Mouse (Mus musculus) hindlimb bud, embryonic 11.5 days (tissue): ENCODE measurements around the gene Ldlrap1.

ENCODE experiments used
- DNase-seq: peaks from one replicate; pipeline ENCODE4 v3.0.0-alpha.2; 2012; ENCODE audit warnings: low read depth, low spot score; ENCODE audit errors: extremely low spot score

Gene Ldlrap1

DNA sequence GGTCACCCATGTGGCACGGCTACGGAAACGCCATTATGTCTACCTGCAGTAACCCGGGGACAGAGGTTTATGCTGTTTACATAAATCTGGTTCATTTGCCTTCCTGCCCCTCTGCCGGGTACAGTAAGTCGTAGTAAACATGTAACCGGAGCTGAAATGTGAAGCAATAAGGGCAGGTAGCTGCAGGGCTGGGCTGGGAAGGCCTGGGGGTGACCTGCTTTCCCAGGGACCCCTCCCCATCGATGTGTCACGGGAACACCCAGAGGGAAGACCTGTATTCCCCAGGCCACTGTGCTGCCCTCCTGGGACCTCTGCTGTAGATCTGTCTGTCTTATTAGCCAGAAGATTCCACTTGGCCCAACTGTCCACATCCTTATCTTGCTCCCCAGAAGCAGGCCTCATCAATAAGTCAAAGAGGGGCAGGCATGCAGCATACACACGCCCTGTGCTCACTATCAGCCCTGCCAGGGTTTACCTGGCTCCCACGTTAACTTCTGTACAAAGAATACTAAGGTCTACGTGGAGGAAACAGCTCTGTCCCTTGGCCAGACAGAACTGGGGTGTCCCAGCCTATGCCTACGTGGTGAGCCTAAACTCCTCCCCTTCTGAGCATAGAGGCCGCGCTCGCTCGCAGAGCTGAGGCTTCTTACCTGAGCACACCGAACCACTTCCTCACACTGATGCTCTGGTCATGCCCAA lies 16.0 kb downstream of the Ldlrap1 start:
- no peak for DNase-seq

DNA sequence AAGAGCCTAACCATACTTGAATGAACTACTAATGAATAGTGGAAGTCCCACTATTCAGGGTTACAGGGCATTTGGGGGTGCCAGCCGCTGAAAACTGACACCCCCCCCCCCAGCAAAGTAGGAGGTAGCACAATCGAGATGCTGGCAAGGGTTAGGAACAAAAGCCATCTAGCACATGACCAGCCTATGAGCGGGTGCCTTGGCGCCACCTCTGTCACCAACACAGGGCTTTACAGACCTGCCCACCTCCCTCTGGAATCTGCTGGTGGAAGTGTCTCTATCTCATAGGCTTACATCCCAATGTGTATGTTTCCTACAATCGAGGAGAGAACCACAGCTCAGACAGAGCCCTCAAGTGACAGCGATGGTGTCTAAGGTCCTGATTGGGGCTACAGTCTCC lies 17.0 kb downstream of the Ldlrap1 start:
- DNase-seq = no peak

DNA sequence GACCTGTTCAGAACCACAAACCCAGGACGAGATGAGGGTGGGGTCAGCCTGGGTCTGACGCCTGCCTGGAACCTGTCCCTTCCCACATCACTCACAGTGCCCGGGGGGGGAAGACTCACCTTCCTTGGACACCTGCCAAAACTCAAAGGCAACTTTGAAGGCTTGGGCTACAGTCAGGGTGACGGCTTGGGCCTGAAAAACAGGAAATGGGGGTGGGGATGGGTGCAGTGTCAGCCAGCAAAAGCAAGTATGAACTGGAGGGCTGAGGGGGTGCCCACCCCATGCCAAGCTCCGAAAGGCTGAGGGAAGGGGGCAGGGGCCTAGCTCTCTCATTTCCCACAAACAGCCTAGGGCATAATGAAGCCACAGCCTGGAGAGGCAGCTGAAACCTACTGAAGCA lies 17.6 kb downstream of the Ldlrap1 start:
- DNase-seq = no peak

DNA sequence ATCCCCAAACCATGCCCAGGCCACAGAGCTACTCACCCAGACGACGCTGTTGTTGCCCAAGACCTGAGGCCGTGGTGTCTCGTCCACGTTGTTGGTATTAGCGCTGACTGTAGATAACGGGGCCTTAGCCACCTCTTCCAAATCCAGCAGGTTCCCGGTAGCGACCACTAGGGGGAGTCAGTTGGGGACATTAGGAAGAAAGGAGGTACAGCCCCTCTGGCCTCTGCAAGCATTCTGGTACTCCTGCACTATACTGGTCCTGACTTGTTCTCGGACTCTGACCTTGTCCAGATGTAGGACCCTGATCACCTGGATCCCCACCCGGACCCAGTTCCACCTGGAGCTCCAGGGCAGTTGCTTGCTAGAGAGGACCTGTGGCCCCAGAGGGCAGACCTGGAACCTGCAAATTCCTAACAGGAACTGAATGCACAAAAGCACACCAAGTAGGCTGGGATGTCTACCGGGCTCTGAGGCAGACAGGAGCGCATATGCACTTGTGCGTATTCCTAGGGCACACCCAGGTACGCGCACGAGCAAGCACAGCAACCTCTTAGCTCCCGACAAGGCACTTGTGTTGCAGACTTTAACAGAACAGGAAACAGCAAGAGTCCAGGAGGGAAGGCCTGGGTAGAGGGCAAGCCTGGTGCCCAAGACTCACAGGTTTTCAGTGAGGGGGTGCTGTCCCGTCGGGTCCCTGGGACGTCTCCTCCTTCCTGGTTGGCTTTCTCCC lies 18.4 kb downstream of the Ldlrap1 start:
- no peak for DNase-seq

GRCm38 (mm10) chr4:134745900-134746661 lies 21.7 kb downstream of the Ldlrap1 start:
- DNase-seq = no peak

DNA sequence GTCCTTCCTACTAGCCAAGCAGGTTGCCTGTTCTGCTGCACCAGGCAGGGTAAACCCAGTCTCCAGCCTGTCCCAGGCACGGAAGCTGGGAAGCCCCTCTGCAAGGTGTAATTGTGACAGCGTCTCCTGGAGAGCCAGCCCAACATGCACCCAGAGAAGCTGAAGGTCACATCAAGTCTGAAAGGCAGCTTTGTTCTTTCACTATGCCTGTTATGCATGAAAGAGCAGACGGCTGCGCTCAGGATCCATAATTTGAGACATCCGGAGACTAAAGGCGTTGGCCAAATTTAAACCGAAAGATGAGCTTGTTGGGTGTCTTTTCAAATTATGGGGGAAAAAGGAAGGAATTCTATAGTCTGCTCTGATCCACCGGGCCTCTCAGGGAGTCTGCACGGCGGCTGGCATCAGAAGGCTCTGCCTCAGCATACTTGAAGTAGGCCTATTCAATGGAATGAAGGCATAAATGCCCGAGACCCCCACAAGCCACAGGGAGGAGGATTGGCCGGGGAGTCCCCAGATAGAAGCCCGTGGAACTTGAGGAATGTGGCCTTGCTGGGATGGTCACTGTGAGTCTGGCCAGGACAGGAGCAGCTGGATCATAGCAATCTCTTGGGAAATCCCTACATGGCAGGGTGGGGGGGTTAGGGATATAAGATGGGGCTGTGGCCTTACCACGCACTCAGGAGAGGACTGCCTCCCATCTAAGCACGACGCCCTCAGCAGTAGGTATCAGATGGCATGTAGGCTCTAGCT lies 23.8 kb downstream of the Ldlrap1 start:
- no peak for DNase-seq

- no peak for DNase-seq
Observed at GRCm38 (mm10) chr4:134741949-134742348, 25.9 kb downstream of the Ldlrap1 start.

- DNase-seq = no peak
Observed at GRCm38 (mm10) chr4:134740186-134740585, 27.6 kb downstream of the Ldlrap1 start.

GRCm38 (mm10) chr4:134739530-134739929 lies 28.3 kb downstream of the Ldlrap1 start:
- DNase-seq = no peak

DNA sequence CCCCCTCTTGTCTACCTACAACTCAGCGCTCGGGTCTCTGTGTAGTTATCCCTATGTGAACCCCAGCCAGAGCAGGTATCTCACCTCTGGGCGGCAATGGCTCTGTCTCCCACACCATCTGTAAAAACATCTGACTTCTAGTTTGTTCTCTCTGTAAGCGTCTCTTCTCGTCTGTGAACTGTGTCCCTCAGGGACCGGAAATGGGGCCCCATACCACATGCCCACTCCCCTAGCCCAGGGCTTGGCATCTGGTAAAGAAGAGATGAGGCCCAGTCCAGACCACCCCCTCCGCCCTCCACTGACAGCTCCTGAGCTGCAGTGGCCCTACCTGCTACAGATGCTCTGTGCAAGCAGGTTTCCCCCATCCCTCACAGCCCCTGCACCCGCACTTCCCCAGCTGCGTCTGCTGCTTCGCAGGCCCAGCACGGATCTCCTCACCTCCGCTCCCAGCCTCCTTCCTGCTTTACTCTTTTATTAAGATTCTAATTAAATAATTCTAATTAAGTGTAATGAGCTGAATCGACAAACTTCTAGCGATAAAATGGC lies 30.4 kb downstream of the Ldlrap1 start:
- no peak for DNase-seq

DNA sequence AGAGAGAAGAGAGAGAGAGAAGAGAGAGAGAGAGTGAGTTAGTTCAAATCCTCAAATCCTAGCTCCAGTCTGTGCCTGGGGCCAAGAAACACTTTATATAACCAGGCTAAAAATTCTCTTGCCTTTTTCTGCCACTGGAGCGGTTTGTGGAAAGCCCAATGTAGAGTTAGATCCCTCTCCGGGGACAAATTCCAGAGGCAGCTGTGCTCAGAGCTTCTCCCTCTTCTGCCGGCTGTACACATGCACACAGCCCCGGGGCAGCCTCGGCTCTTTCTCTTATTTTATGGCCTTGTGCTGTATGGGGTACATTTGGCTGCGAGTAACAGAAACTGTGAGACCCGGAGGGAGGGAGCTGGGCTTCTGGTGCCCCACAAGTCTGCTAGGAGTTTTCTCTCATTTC lies 31.7 kb downstream of the Ldlrap1 start:
- DNase-seq = no peak

- DNase-seq = no peak
Observed at GRCm38 (mm10) chr4:134734629-134735081, 33.2 kb downstream of the Ldlrap1 start.

DNA sequence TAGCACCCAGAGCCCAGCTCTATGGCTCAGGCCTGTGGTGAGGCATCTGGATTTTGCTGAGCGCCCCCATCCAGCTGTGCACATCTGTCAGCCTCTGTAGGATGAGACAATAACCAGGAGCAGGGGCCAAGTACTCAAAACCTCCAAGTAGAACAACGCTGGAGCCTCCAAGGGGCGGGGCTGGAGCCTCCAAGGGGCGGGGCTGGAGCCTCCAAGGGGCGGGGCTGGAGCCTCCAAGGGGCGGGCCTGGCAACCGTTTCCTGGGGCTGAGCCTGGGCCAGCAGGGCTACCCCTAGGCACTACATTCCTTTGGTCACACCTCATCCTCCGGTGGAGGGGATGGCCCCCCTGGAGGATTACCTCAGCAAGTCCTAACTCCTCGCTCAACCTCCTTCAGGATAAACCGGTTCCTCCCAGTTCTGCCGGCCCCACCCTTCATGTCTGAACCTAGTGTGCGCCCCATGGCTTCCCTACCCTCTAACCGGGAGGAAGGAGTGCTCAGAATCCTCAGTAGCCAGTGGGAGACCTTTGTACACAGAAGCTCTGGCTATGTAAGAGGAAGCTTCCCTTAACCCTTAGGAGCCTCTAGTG lies 33.7 kb downstream of the Ldlrap1 start:
- DNase-seq = no peak

DNA sequence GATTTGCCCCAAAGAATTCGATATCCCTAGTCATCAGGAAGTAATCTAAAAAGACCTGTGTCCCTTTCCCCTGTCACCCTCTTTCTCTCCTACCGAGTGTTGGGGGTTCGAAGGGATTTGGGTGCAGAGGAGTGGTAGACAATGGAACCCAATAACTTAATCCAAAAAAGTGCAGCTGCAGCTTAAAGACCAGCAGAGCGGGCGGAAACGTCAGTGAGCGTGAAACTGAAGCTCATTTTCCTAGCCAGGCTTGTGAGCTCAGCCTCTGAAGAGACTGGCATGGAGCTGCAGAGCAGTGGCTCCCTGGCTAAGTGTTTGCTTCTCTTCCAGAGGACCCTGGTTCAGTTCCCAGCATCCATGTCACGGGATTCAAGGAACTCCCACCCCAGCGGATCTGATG lies 34.5 kb downstream of the Ldlrap1 start:
- no peak for DNase-seq

DNA sequence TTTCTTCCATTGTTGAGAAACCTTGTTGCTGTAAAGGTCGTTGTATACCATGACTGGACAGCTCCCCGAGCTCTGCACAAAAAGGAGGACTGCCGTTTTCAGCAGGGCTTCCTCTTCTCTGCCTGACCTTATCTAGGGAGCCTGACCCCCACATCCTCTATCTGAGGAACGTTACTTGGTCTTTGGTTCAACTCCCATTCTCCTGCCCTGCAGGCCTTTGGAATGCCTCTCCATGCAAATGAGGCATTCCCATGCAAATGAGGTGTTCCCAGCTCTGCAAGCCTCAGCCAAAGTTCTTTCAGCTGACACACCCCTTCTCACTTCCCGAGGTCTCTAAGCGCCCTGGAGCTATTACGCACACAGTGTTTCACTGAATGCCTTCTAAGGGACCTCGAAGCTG lies 37.7 kb downstream of the Ldlrap1 start:
- no peak for DNase-seq

- no peak for DNase-seq
Observed at GRCm38 (mm10) chr4:134725735-134726345, 42.0 kb downstream of the Ldlrap1 start.

DNA sequence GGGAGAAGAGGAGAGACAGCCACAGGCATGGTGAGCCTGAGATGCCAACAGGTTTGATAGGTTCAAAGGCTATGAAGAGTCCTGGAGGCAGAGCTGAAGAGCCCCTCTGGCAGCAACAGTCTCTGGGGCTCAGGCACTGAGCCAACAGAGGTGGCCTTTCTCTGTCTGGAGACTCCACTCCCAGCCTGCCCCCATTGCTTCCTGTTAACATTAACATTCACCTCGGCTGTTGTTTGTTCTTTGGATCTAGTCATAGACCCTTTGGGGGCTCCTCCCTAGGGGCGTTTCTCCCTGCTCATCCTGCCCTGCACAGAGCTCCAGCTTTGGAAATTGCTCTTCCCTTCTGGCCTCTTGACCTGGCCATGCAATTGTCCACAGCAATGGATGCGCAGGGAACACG lies 42.9 kb downstream of the Ldlrap1 start:
- DNase-seq = no peak

DNA sequence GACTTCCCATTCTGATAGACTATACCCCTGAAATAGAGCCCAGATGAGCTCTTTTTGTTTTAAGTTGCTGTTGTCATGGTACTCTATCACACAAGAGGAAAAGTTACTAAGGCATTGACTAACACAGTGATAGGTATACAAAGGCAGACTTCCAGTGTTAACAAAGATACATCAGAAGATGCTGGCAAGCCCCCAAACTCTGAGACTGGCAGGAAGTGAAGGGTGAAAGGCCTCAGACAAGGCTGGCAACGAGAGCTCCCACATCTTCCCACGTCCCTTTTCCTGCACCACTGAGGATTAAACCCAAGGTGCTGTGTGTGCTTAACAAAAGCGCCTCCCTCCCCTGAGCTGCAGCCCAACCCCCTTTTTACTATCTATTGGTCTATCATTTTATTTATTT lies 44.6 kb downstream of the Ldlrap1 start:
- DNase-seq = no peak

- DNase-seq = no peak
Observed at GRCm38 (mm10) chr4:134721076-134721475, 46.7 kb downstream of the Ldlrap1 start.

- no peak for DNase-seq
Observed at GRCm38 (mm10) chr4:134720371-134720770, 47.5 kb downstream of the Ldlrap1 start.
